Mouse (Mus musculus) heart, postnatal 10 days (tissue): ENCODE measurements at regions not wholly inside any gene's neighbourhood (a gene's known extent, or its start where the extent isn't known, plus 50 kb on each side); places are given as distances from the start of the nearest gene placed in this dataset.

Source experiments
- DNase-seq, 2 experiments: peaks; one replicate each; pipeline ENCODE4 v3.0.0; 2021
- intact Hi-C: fragments of 180-260 bp; cut with DNase I; formaldehyde crosslinking; loops from one replicate; pipeline ENCODE4 v1.15.1; 2025

- intact Hi-C loops, result no loop called here
Measured at GRCm38 (mm10) chr16:29787633-29788511, 208.7 kb downstream of the Opa1 start.

DNA sequence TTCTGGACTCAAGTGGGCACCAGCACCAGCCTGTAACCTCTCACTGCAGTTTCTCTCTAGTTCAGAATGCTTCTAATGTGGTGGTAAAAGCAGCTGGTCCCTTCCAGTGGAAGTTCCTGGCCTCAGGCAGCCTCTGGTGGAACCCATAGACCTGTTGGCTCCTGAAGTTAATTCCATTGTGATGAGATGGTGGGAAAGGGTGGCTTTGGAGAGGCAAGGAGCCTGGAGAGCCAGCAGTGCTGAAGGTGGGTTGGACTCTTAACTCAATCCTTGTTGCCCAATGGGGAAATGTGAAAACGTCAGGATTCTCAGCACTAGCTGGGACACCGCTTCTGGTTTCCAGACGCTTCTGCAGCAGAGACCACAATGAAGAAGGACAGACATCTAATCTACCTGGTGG, 210.9 kb downstream of the Opa1 start:
- DNase-seq, result no peak
- intact Hi-C loops, result no loop called here

More at GRCm38 (mm10) chr16:29787633-29788511, 208.7 kb downstream of the Opa1 start:
- DNase-seq, result no peak

- intact Hi-C loops, result no loop called here
- no peak for DNase-seq
Measured at GRCm38 (mm10) chr16:29799250-29799649, 220.1 kb downstream of the Opa1 start.

DNA sequence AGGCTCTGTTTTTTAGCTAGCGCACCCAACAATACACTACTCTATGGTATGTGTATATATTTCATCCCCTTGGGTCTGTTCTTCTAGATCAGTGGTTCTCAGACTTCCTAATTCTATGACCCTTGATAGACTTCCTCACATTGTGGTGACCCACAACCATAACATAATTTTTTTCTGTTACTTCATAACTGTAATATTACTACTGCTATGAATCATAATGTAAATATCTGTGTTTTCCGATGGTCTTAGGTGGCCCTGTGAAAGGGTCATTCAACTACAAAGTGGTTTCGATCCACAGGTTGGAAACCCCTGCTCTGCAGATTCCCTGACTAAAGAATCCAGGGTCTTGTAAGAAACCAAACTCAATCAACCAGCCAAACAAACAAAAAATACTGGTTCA, 220.8 kb downstream of the Opa1 start:
- intact Hi-C loops, result no loop called here
- no peak for DNase-seq

DNA sequence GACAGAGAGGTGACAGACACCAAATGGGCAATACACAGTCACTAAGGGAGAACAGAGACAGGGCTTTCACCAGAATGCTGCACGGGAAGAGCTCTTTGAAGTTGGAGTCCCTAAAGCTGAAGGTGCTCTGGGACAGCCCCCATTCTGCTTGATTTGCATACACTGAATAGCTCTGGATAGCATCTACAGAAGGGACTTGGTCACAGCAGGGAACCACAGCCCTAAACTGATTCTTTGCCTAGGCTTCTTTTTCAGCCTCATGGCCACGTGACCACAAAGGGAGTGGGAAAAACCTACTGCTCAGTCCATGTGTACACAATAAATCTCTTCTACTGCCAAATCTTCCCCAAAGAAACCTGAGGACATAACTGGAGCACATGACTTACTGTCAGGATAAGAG, 221.3 kb downstream of the Opa1 start:
- intact Hi-C loops, result no loop called here
- no peak for DNase-seq

DNA sequence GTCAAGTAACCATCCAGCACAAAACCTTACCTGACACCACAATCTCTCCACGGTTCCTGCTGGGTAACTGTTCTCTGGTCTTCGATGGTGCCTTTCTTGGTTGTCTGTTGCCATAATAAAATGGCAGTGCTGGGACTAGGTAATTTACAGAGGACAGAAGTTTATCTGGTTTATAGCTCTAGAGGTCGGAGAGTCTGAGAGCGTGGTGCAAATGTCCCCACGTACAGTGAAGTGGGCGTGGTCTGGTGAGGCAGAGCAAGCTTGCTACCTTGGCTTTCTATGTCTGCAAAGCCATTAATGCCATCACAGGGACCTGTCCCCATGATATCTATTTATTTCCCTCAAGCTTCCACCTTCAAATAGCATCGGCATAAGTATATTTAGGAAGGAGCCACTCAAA, 223.0 kb downstream of the Opa1 start:
- intact Hi-C loops, result no loop called here
- no peak for DNase-seq

DNA sequence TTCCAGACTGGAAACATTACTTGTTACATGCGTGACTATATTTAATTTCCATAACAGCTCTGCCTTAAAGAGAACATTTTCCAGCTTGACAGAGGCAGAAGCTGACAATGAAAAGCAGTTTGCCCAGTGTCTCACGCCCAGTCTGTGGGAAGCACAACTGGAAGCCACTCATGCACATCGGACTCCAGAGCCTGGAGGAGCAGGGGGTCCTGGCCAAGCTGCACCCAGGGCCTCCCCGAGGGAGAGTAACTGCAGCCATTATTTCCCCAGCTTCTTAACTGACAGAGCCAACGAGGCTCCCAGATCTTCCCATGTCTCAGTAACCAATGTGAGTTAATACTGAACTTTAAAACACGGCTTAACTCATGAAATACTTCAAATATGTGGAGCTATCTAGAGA, 223.5 kb downstream of the Opa1 start:
- peak in 1 of 2 experiments; percentile 18 for DNase-seq
- intact Hi-C loops, result no loop called here

GRCm38 (mm10) chr16:29807859-29808258, 228.7 kb downstream of the Opa1 start:
- DNase-seq, result no peak
- intact Hi-C loops, result no loop called here

DNA sequence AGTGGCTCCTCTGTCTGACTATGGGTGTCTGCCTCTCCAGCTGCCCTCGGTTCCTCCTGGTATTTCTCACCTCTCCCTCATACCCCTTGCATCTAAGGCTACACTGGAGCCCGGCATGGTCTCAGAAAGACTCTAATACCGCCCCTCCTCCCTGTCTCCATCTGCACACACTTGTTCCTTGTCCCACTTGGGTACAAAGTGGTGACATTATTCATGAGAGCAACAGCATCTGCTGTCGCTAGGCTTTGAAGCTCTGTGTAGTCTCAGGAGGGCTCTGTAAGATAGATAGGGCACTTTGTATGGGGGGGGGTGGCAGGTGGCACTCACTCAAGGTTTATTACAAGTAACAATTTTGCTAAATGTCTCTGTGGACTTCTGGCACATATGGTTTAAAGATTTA, 229.7 kb downstream of the Opa1 start:
- DNase-seq, result no peak
- intact Hi-C loops, result no loop called here

GRCm38 (mm10) chr16:29813411-29814038, 234.4 kb downstream of the Opa1 start:
- intact Hi-C loops, result loop anchor here (2.0 to 5.0 kb wide), 4 partner anchors 51 to 379 kb away; no protein-coding TSS in a partner anchor
- peak in 1 of 2 experiments; percentile 56 for DNase-seq

- peak; percentile 87 to 90 for DNase-seq
- intact Hi-C loops, result loop anchor here (2.0 to 5.0 kb wide), 4 partner anchors 52 to 378 kb away; no protein-coding TSS in a partner anchor
Measured at GRCm38 (mm10) chr16:29814039-29814438, 234.9 kb downstream of the Opa1 start.

- intact Hi-C loops, result loop anchor here (2.0 to 5.0 kb wide), 4 partner anchors 52 to 378 kb away; no protein-coding TSS in a partner anchor
- no peak for DNase-seq
Measured at GRCm38 (mm10) chr16:29814655-29815054, 235.5 kb downstream of the Opa1 start.

DNA sequence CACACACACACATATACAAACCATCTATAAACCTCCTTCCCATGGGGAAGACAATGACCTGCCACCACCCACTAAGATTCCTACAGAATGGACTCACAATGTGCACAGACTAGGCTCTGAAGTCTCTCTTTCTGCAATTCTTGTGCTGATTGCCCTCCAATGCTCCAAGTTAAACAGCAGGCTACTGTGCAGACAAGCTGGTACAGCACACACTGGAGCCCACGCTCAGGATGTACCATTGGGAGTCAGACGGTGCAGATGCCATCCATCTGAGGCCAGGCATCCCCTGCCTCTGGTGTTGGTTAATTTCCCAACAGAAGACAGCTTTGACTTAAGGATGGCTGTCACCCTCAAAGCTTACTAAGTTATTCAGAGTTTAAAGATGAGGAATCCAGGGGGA, 236.1 kb downstream of the Opa1 start:
- DNase-seq, result no peak
- intact Hi-C loops, result loop anchor here (2.0 kb wide), 2 partner anchors 80 to 252 kb away; no protein-coding TSS in a partner anchor

- intact Hi-C loops, result loop anchor here (2.0 kb wide), 2 partner anchors 81 to 251 kb away; no protein-coding TSS in a partner anchor
- no peak for DNase-seq
Measured at GRCm38 (mm10) chr16:29815632-29816337, 236.7 kb downstream of the Opa1 start.

GRCm38 (mm10) chr16:29816681-29817369, 237.7 kb downstream of the Opa1 start:
- intact Hi-C loops, result no loop called here
- DNase-seq, result peak; percentile 68 to 71

DNA sequence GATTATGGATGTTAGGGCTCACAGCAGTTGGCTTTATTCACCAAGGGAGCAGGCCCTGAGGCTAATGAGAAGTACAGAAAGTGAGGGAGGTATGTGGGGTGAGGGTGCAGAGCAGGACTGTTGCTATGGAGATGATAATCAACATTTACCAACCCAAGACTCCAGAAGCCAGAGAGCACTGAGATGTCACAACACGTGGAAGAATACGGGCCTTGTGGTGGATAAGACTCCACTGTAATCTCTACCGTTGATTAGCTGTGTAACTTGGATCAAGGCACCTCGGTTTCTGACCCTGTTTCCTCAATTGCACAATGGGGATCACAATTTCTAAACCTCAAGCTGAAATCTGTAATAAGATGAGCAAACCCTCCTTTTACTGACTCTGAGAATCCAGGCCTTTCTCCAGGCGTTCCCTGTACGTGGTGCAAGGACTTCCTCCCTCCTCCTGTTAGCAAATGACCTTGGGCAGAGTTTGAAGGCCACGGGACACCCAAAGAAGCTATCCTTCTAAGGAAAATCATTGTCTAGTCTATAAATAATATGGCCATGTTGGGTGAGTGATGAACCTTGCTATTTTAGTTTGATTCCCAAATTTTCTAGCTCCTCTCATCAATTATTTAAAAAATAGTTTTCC, 239.8 kb downstream of the Opa1 start:
- intact Hi-C loops, result no loop called here
- no peak for DNase-seq

- DNase-seq, result no peak
- intact Hi-C loops, result no loop called here
Measured at GRCm38 (mm10) chr16:29820704-29821103, 241.6 kb downstream of the Opa1 start.

GRCm38 (mm10) chr16:29822110-29822509, 242.1 kb upstream of the Hes1 start:
- intact Hi-C loops, result no loop called here
- DNase-seq, result peak in 1 of 2 experiments; percentile 17

DNA sequence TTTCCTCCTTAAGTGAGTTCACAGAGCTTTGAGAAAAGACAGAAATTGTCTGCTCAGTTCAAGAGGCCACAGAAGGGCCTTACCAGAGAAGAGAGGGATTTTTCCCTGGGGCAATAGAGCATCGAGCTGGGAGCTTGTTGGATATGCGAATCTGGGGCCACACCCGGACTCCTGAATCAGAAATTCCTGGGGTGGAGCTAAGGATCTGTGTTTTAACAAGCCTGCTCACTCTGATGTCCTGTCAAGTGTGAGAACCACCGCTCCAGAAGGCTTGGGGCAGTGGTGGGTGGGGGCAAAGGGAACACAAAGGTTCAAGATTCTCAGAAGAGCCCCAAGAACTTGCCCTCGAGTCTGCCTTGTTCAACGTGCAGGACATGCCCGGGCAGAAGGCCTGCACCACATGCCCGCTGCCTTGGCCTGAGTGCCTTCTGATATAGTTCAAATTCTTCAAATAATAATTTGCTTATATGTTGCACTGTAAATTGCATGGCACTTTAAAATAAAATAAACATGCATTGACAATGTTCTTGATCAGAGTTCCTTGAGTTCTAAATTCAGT, 241.3 kb upstream of the Hes1 start:
- intact Hi-C loops, result no loop called here
- no peak for DNase-seq

- no peak for DNase-seq
- intact Hi-C loops, result no loop called here
Measured at GRCm38 (mm10) chr16:29826927-29827326, 237.3 kb upstream of the Hes1 start.
